Mouse (Mus musculus): Measurements from ENCODE around the gene Pawr. TPM values are rescaled to one million over a fixed set of nuclear protein-coding genes. Genes with fewer than 3 reads are reported as not detected.
"Not testable (repeated sequence)": the region's sequence is repeated elsewhere in the genome, so short reads cannot be mapped to it uniquely, and the experiment has no call there.

Gene Pawr
- polyA plus RNA-seq, 1 experiment from 2014 or later = 11.8 TPM

- Histone ChIP-seq H3K4me2 (replicated peaks) (no peak overlapping the region), H3K4me3 (replicated peaks) (no peak overlapping the region), H3K27me3 (replicated peaks) (no peaks in the 10 kb centered on the region), H3K9me3 (no peaks in the 10 kb centered on the region), H3K36me3 (no peaks in the 10 kb centered on the region), H3K4me1 (replicated peaks) (no peaks in the 10 kb centered on the region), H3K9ac (no peak overlapping the region), H3K27ac (no peak overlapping the region)
- no peak for ATAC-seq
Measured at GRCm38 (mm10) chr10:108343734-108344133, 11.8 kb downstream of the Pawr start.

- no peaks in the 10 kb centered on the region for H3K36me3 ChIP-seq
- no peak overlapping the region for H3K4me3 ChIP-seq (replicated peaks)
- no peaks in the 10 kb centered on the region for H3K27me3 ChIP-seq (replicated peaks)
- 83% methylated on average over 9 of the region's 9 CpGs for WGBS
- H3K9me3 ChIP-seq = no peaks in the 10 kb centered on the region
- peak; percentile 94 for ATAC-seq
- H3K4me2 ChIP-seq (replicated peaks) = no peak overlapping the region
- no peak overlapping the region; the same call in 1 of the 2 replicates for H3K27ac ChIP-seq
- 0 out of 2 replicates have a peak, but pooled peaks cover 6% of the 10 kb centered on the region for H3K4me1 ChIP-seq (replicated peaks)
- no peak overlapping the region for H3K9ac ChIP-seq
Measured at GRCm38 (mm10) chr10:108345123-108345522, 13.2 kb downstream of the Pawr start.

- not testable (repeated sequence) for H3K4me2 ChIP-seq (replicated peaks); H3K4me1 ChIP-seq (replicated peaks); H3K27ac ChIP-seq; ATAC-seq; H3K4me3 ChIP-seq (replicated peaks); H3K27me3 ChIP-seq (replicated peaks); H3K9ac ChIP-seq; H3K9me3 ChIP-seq; H3K36me3 ChIP-seq
- 95% methylated on average over 4 of the region's 4 CpGs for WGBS
Measured at GRCm38 (mm10) chr10:108346301-108346700, 14.4 kb downstream of the Pawr start.

DNA sequence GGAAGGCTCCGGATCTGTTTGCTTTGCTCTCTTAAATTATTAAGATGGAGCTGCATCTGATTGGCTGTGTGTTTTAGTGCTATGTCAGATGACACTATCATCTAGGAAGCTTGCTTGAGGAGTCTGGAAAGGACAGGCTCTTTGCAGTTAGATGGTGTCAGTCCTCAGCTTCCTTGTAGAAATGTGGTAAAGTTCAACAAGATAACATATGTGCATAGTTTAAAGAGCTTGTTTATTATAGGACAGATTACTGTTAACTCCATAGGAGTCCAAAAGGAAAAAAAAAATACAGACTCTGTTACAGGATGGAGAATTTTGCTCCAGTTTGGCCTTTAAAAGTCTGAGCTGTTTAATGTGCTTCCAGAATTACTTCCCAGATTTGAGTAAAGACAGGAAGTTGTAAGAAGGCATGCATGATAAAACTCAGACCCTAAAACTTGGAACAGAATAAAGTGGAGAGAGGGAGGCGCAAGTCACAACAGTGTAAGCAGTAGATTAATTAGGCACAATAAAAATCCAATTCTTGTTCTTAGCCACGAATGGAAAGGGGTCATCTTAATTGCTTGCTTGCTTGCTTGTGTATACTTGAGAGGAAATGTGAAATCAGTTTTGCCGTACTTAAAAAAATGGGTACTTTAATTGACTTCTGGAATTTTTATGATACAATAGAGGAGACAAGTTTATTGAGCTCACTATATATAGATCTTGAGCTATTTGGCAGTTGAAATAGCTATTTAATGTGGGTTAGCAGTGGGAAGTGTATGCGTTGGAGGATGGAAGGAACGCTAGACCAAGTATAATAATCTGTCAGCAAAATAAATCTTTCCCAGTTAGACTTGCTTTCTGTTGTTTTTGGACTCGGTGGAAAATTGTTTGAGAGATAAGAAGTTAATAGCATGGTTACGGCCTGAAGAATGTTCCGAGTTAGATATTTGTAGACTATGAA, 18.5 kb downstream of the Pawr start:
- 24% methylated on average over 9 of the region's 9 CpGs for WGBS

DNA sequence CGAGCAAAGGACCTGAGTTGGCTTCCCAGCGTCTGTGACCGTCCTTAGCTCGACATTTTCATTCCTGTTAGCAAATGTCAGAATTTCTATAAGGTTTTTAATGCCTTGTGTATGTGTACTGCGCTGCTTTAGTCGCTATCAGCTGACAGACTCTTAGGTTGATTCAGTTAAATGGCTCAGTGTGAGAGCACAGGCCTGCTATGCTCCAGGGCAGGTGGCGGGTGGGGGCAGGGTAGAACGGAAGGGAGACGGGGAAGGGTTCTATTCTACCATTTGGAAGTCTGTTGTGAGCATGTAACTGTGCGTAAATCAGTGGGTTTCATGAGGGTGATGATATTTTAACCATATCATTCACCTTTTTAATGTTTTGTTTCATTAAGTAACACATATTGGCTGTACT, 21.0 kb downstream of the Pawr start:
- Histone ChIP-seq H3K27me3 (replicated peaks) (no peaks in the 10 kb centered on the region), H3K9ac (no peak overlapping the region), H3K27ac (no peak overlapping the region), H3K4me1 (replicated peaks) (0 out of 2 replicates have a peak, but pooled peaks cover 6% of the 10 kb centered on the region), H3K4me3 (replicated peaks) (no peak overlapping the region), H3K4me2 (replicated peaks) (no peak overlapping the region), H3K36me3 (0 out of 2 replicates have a peak, but pooled peaks cover 4% of the 10 kb centered on the region), H3K9me3 (no peaks in the 10 kb centered on the region)
- WGBS = 86% methylated on average over 10 of the region's 10 CpGs
- ATAC-seq = peak; percentile 10; the same call in 1 of the 2 replicates

More for the DNA sequence above, 18.5 kb downstream of the Pawr start:
- no peak overlapping the region for H3K9ac ChIP-seq
- no peaks in the 10 kb centered on the region for H3K27me3 ChIP-seq (replicated peaks)
- peak; percentile 77 for ATAC-seq
- no peak overlapping the region for H3K4me3 ChIP-seq (replicated peaks)
- H3K9me3 ChIP-seq = no peaks in the 10 kb centered on the region
- 0 out of 2 replicates have a peak overlapping the region, but pooled peaks have one; percentile 11 for H3K4me2 ChIP-seq (replicated peaks)
- H3K36me3 ChIP-seq = no peaks in the 10 kb centered on the region
- H3K27ac ChIP-seq = 0 out of 2 replicates have a peak overlapping the region, but pooled peaks have one; percentile 32
- 0 out of 2 replicates have a peak, but pooled peaks cover 6% of the 10 kb centered on the region for H3K4me1 ChIP-seq (replicated peaks)

- WGBS = 59% methylated on average over 10 of the region's 10 CpGs
- H3K36me3 ChIP-seq = 0 out of 2 replicates have a peak, but pooled peaks cover 8% of the 10 kb centered on the region
- no peak overlapping the region for H3K4me2 ChIP-seq (replicated peaks)
Measured at GRCm38 (mm10) chr10:108354726-108355391, 22.9 kb downstream of the Pawr start.

DNA sequence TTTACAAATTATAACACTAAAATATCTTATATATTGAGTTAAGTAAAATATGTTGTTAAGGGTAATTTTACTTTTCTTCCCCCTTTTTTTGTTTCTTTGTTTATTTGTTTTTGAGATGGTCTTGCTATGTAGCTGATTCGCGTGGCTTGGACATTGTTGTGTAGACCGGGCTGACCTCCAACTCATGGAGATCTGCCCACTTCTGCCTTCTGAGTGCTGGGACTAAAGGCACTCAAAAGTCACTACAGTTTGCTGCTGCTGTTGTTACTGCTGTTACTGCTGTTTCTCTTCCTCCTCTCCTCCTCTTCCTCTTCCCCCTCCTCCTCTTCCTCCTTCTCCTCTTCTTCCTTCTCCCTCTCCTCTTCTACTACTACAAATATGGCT, 23.5 kb downstream of the Pawr start:
- no peak overlapping the region for H3K9ac ChIP-seq
- H3K4me1 ChIP-seq (replicated peaks) = peaks cover 3% of the 10 kb centered on the region; the same call in 1 of the 2 replicates
- H3K4me3 ChIP-seq (replicated peaks) = no peak overlapping the region
- H3K27ac ChIP-seq = no peak overlapping the region
- H3K4me2 ChIP-seq (replicated peaks) = no peak overlapping the region
- whole genome bisulfite sequencing = 87% methylated on average over 3 of the region's 3 CpGs
- no peaks in the 10 kb centered on the region for H3K9me3 ChIP-seq
- no peak for ATAC-seq
- no peaks in the 10 kb centered on the region for H3K27me3 ChIP-seq (replicated peaks)
- 0 out of 2 replicates have a peak, but pooled peaks cover 8% of the 10 kb centered on the region for H3K36me3 ChIP-seq

More at GRCm38 (mm10) chr10:108354726-108355391, 22.9 kb downstream of the Pawr start:
- Histone ChIP-seq H3K9me3 (no peaks in the 10 kb centered on the region), H3K27ac (no peak overlapping the region), H3K27me3 (replicated peaks) (no peaks in the 10 kb centered on the region), H3K4me1 (replicated peaks) (peaks cover 5% of the 10 kb centered on the region; the same call in 1 of the 2 replicates), H3K9ac (no peak overlapping the region), H3K4me3 (replicated peaks) (no peak overlapping the region)
- ATAC-seq = no peak

DNA sequence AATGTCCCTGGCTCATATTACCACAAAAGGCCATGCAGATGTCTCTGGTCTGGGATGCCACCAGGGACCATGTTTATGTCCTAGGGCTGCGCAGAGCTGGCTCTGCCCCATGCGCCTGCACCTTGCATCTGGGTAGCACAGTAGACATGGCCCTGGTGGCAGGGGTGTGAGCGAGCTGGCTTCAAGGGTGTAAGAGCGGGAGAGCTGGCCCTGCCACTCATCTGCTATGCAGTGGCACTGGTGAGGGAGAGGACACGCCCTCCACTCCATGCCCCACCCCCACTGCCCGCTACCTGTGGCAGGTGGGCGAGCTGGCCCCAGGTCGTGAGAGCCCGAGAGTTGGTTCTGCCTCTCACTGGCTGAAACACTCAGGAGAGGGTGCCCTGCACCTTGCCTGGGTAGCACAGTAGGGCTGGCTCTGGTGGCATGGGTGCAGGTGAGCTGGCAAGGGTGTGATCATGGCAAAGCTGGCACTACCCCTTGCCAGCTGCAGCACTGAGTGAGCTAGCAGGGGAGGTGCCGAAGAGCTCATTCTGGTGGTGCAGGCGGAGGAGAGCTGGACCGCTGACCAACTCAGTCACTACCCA, 24.8 kb downstream of the Pawr start:
- 95% methylated on average over 12 of the region's 12 CpGs for WGBS
- Histone ChIP-seq H3K27me3 (replicated peaks) (no peaks in the 10 kb centered on the region), H3K27ac (no peak overlapping the region), H3K4me3 (replicated peaks) (no peak overlapping the region), H3K36me3 (0 out of 2 replicates have a peak, but pooled peaks cover 8% of the 10 kb centered on the region), H3K4me1 (replicated peaks) (peaks cover 3% of the 10 kb centered on the region; the same call in 1 of the 2 replicates), H3K9ac (no peak overlapping the region), H3K4me2 (replicated peaks) (no peak overlapping the region), H3K9me3 (no peaks in the 10 kb centered on the region)
- ATAC-seq = no peak

DNA sequence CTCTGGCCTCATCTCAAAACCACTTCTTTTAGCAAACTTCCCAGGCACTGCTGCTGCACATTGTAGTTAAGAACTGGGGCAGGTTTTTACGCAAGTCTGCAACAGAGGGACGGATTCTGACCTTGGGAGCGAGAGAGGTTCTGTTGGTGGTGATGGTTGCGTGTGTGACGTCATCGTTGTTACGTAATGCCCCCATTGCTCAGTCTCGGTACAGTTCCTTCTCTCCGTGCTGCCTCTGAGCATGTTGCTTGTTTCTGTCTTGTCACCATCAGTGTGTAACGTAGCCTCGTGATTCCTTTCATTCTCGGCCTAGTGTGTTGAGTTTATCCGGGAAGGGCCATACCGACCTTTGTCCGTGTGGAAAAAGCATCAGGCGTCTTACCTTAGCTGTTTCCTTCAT, 28.1 kb downstream of the Pawr start:
- Histone ChIP-seq H3K9ac (no peak overlapping the region), H3K4me3 (replicated peaks) (no peak overlapping the region), H3K27me3 (replicated peaks) (no peaks in the 10 kb centered on the region), H3K36me3 (0 out of 2 replicates have a peak, but pooled peaks cover 8% of the 10 kb centered on the region), H3K9me3 (no peaks in the 10 kb centered on the region), H3K27ac (no peak overlapping the region), H3K4me1 (replicated peaks) (peaks cover 3% of the 10 kb centered on the region), H3K4me2 (replicated peaks) (no peak overlapping the region)
- ATAC-seq = peak; percentile 39; the same call in 1 of the 2 replicates
- WGBS = 71% methylated on average over 16 of the region's 16 CpGs

GRCm38 (mm10) chr10:108360801-108361200, 28.9 kb downstream of the Pawr start:
- H3K4me2 ChIP-seq (replicated peaks) = no peak overlapping the region
- no peak overlapping the region for H3K4me3 ChIP-seq (replicated peaks)
- H3K4me1 ChIP-seq (replicated peaks) = peaks cover 3% of the 10 kb centered on the region
- no peaks in the 10 kb centered on the region for H3K27me3 ChIP-seq (replicated peaks)
- no peak overlapping the region for H3K27ac ChIP-seq
- WGBS = 40% methylated on average over 6 of the region's 6 CpGs
- no peaks in the 10 kb centered on the region for H3K9me3 ChIP-seq
- 0 out of 2 replicates have a peak, but pooled peaks cover 8% of the 10 kb centered on the region for H3K36me3 ChIP-seq
- H3K9ac ChIP-seq = no peak overlapping the region
- ATAC-seq = no peak

DNA sequence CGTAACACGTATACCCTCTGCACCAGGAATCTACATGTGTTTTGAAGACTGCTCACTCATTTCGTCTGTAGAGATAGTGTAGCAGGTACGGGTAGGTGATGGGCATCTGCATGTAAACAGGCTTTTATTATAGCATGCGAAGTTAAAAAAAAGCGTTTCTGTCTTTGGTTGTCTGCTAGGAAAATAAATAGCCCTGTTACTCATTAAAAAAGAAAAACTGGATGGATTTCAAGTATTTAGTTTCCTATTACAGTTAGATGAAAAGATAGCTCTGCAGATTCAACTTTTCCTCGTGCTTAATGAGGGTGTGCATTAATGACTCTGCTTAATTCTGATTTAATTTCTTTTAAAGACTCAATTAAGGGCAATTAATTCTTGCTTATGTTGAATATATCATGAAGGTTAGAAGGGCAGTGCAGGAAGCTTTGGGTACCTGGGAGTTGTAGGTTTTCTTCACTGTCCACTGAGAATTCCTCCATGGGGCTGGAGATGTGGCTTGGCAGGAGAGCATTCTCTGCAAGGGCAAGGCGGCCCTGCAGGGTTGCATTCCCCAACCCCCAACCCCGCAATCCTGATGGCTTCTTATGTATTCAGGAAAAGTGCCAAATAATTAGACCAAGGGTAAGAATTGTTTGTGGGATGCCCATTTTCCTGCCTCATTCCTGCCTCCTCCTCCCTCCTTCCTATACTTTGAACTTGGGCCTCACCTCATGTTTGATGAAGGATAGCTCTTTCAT, 29.7 kb downstream of the Pawr start:
- 68% methylated on average over 9 of the region's 9 CpGs for WGBS
- H3K9ac ChIP-seq = no peak overlapping the region
- H3K36me3 ChIP-seq = 0 out of 2 replicates have a peak, but pooled peaks cover 7% of the 10 kb centered on the region
- H3K27me3 ChIP-seq (replicated peaks) = no peaks in the 10 kb centered on the region
- H3K27ac ChIP-seq = no peak overlapping the region
- no peak overlapping the region for H3K4me2 ChIP-seq (replicated peaks)
- no peak for ATAC-seq
- no peaks in the 10 kb centered on the region for H3K9me3 ChIP-seq
- peaks cover 3% of the 10 kb centered on the region for H3K4me1 ChIP-seq (replicated peaks)
- no peak overlapping the region for H3K4me3 ChIP-seq (replicated peaks)

All from intestine, embryonic 15.5 days (tissue).